Mouse (Mus musculus): ENCODE measurements around the gene Pcdh15. TPM values are rescaled to one million over a fixed set of nuclear protein-coding genes. Genes with fewer than 3 reads are reported as not detected.

The Pcdh15 gene
- polyA plus RNA-seq, 1 experiment from 2014 or later, result 0.70 TPM

DNA sequence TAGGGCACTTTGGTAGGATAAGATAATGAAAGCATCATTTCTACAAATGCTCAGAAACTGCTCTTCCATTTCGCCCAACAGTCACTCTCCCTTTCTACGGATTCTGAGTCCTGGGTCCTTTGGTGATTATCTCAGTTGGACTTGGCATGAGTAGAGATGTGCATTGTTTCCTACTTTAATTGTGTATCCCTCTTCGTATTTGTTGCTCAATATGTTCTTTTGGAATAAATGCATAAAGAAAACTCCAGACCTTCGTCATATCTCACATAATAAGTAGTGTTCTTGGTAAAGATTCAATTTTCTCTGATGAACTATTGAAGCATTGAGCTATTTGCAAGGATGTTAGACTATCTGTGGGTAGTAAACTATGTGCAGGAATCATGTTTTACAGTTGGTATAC is 854.2 kb downstream of the Pcdh15 start:
- H3K27ac ChIP-seq (replicated peaks in 1 of 2; ENCODE audit: control insufficient read depth in 1 of 2, insufficient read depth in 1 of 2, low read depth in 2 of 2, low read length in 2 of 2), result no peak overlapping the region
- no peaks in the 10 kb centered on the region for H3K9me3 ChIP-seq (ENCODE audit: control insufficient read depth, low read length)
- ATAC-seq (ENCODE audit: insufficient number of reproducible peaks, insufficient read depth, low FRiP score, low read depth), result no peak
- 80% methylated on average over 4 of the region's 4 CpGs for WGBS
- H3K9ac ChIP-seq (ENCODE audit: low read length), result no peak overlapping the region
- no peaks in the 10 kb centered on the region for H3K4me1 ChIP-seq (ENCODE audit: control insufficient read depth in 2 of 2, insufficient read depth in 2 of 2, low read length in 2 of 2)
- H3K4me3 ChIP-seq (ENCODE audit: control insufficient read depth in 1 of 2, insufficient read depth in 1 of 2, low read depth in 1 of 2, low read length in 2 of 2), result no peak overlapping the region
- H3K27me3 ChIP-seq (ENCODE audit: control insufficient read depth, insufficient read depth, low read length), result no peaks in the 10 kb centered on the region
- no peaks in the 10 kb centered on the region for H3K36me3 ChIP-seq (ENCODE audit: control insufficient read depth, insufficient read depth, low read length)
- H3K4me2 ChIP-seq (ENCODE audit: low read length), result no peak overlapping the region

DNA sequence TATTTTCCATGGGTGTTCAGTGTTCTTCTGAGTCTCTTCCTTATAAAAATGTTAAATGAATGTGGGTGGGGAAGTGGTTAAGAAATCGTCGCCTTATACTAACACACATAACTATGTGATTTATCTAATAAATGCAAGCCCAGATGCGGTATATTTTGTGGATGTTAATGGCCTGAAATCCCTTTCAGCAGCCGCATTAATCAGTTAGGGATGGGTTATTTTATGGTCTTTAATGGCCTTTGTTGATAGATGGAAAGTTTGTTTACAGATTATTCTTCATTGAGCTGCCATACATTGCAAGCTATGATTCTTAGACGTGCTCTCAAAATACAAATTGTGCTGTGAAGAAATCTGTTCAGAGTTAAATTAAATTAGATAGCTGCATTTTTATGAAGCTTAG is 884.9 kb downstream of the Pcdh15 start:
- ATAC-seq (ENCODE audit: insufficient number of reproducible peaks, insufficient read depth, low FRiP score, low read depth), result no peak
- Histone ChIP-seq H3K9me3 (ENCODE audit: control insufficient read depth, low read length) (no peaks in the 10 kb centered on the region), H3K4me3 (ENCODE audit: control insufficient read depth in 1 of 2, insufficient read depth in 1 of 2, low read depth in 1 of 2, low read length in 2 of 2) (no peak overlapping the region), H3K36me3 (ENCODE audit: control insufficient read depth, insufficient read depth, low read length) (no peaks in the 10 kb centered on the region), H3K9ac (ENCODE audit: low read length) (no peak overlapping the region), H3K4me1 (ENCODE audit: control insufficient read depth in 2 of 2, insufficient read depth in 2 of 2, low read length in 2 of 2) (no peaks in the 10 kb centered on the region), H3K4me2 (ENCODE audit: low read length) (no peak overlapping the region), H3K27ac (replicated peaks in 1 of 2; ENCODE audit: control insufficient read depth in 1 of 2, insufficient read depth in 1 of 2, low read depth in 2 of 2, low read length in 2 of 2) (no peak overlapping the region), H3K27me3 (ENCODE audit: control insufficient read depth, insufficient read depth, low read length) (no peaks in the 10 kb centered on the region)
- WGBS, result 83% methylated on average over 5 of the region's 5 CpGs

DNA sequence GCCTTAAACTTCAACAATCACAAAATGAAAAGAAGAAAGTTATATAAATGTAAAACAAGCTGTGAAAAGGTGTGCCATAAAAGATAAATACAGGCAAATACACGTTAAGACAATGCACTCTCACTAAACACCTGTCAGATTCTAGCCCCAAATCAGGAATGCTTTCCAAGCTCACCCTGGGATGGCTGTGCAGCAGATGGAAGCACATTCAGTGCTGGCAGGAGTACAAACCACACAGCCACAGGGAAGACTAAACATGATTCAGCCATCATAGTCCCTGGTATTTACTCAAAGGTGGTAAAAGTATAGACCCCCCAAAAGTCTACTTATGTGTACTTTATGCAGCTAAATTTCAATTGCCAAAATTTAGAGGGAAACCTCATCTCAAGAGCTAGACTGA is 909.7 kb downstream of the Pcdh15 start:
- no peak for ATAC-seq (ENCODE audit: insufficient number of reproducible peaks, insufficient read depth, low FRiP score, low read depth)
- H3K4me1 ChIP-seq (ENCODE audit: control insufficient read depth in 2 of 2, insufficient read depth in 2 of 2, low read length in 2 of 2), result no peaks in the 10 kb centered on the region
- no peak overlapping the region for H3K27ac ChIP-seq (replicated peaks in 1 of 2; ENCODE audit: control insufficient read depth in 1 of 2, insufficient read depth in 1 of 2, low read depth in 2 of 2, low read length in 2 of 2)
- WGBS, result 53% methylated on average over 1 of the region's 1 CpGs
- no peak overlapping the region for H3K4me3 ChIP-seq (ENCODE audit: control insufficient read depth in 1 of 2, insufficient read depth in 1 of 2, low read depth in 1 of 2, low read length in 2 of 2)
- H3K4me2 ChIP-seq (ENCODE audit: low read length), result no peak overlapping the region
- no peaks in the 10 kb centered on the region for H3K27me3 ChIP-seq (ENCODE audit: control insufficient read depth, insufficient read depth, low read length)
- H3K36me3 ChIP-seq (ENCODE audit: control insufficient read depth, insufficient read depth, low read length), result no peaks in the 10 kb centered on the region
- no peak overlapping the region for H3K9ac ChIP-seq (ENCODE audit: low read length)
- H3K9me3 ChIP-seq (ENCODE audit: control insufficient read depth, low read length), result no peaks in the 10 kb centered on the region

DNA sequence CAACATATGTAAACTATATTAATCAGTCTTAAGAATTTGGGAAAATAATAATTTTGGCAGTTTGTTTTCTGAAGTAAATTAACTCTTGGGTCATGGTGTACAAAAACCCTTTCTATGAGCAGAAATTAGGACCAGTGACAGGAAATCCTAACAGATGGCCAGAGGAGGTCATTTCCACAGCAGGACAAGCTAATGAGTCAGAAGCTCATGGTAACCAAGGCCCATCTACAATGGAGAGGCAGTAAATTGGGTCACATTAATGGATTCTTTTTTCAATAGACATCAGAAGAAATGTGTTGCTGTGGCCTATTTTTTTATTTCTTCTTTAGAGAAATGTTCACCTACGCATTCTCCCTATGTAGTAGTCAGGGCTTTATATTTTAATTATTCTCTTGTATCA is 923.9 kb downstream of the Pcdh15 start:
- Histone ChIP-seq H3K27me3 (ENCODE audit: control insufficient read depth, insufficient read depth, low read length) (no peaks in the 10 kb centered on the region), H3K27ac (replicated peaks in 1 of 2; ENCODE audit: control insufficient read depth in 1 of 2, insufficient read depth in 1 of 2, low read depth in 2 of 2, low read length in 2 of 2) (no peak overlapping the region), H3K9ac (ENCODE audit: low read length) (no peak overlapping the region), H3K9me3 (ENCODE audit: control insufficient read depth, low read length) (no peaks in the 10 kb centered on the region), H3K4me3 (ENCODE audit: control insufficient read depth in 1 of 2, insufficient read depth in 1 of 2, low read depth in 1 of 2, low read length in 2 of 2) (no peak overlapping the region), H3K4me1 (ENCODE audit: control insufficient read depth in 2 of 2, insufficient read depth in 2 of 2, low read length in 2 of 2) (no peaks in the 10 kb centered on the region), H3K36me3 (ENCODE audit: control insufficient read depth, insufficient read depth, low read length) (no peaks in the 10 kb centered on the region), H3K4me2 (ENCODE audit: low read length) (no peak overlapping the region)
- no peak for ATAC-seq (ENCODE audit: insufficient number of reproducible peaks, insufficient read depth, low FRiP score, low read depth)
- WGBS, result 88% methylated on average over 1 of the region's 1 CpGs

DNA sequence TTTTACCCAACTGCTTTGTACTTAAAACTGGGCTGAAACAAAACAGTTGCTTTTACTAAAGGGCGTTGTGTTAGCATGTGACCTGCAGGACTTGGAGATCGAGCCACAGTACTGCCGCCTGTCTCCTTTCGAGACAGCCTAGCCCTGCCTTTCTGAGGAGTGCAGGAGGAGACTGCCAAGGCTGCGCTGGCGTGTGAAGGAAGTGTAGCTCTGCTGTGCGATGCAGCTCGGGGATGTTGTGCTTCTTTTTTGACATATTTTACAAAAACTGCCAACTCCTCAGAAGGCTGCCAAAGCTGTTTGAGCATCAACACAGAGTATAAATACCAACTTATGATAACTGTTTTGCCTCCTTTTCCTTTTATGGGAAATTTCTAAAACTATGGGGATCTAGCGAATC is 953.9 kb downstream of the Pcdh15 start:
- Histone ChIP-seq H3K9ac (ENCODE audit: low read length) (no peak overlapping the region), H3K27me3 (ENCODE audit: control insufficient read depth, insufficient read depth, low read length) (no peaks in the 10 kb centered on the region), H3K4me1 (ENCODE audit: control insufficient read depth in 2 of 2, insufficient read depth in 2 of 2, low read length in 2 of 2) (no peaks in the 10 kb centered on the region), H3K27ac (replicated peaks in 1 of 2; ENCODE audit: control insufficient read depth in 1 of 2, insufficient read depth in 1 of 2, low read depth in 2 of 2, low read length in 2 of 2) (no peak overlapping the region), H3K4me3 (ENCODE audit: control insufficient read depth in 1 of 2, insufficient read depth in 1 of 2, low read depth in 1 of 2, low read length in 2 of 2) (no peak overlapping the region), H3K4me2 (ENCODE audit: low read length) (no peak overlapping the region), H3K36me3 (ENCODE audit: control insufficient read depth, insufficient read depth, low read length) (no peaks in the 10 kb centered on the region), H3K9me3 (ENCODE audit: control insufficient read depth, low read length) (no peaks in the 10 kb centered on the region)
- ATAC-seq (ENCODE audit: insufficient number of reproducible peaks, insufficient read depth, low FRiP score, low read depth), result no peak
- WGBS, result 61% methylated on average over 9 of the region's 9 CpGs

DNA sequence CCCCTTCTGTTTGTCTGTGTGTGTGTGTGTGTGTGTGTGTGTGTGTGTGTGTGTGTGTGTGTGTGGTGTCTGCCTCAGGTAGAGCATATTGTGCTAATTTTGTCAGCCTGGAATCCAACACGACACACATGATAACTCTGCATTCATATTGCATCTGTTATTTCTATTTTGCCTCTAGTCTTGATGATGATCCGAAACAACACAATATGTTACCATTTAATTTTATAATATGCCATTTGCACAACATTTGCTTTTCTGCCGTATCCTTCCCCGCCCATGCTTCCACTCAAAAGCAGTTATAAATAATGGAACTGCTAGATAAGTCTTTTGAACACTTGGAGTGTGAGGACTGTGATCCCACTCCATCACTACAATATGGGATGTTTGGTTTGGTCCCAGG is 987.5 kb downstream of the Pcdh15 start:
- H3K4me3 ChIP-seq (ENCODE audit: control insufficient read depth in 1 of 2, insufficient read depth in 1 of 2, low read depth in 1 of 2, low read length in 2 of 2), result no peak overlapping the region
- no peak overlapping the region for H3K4me2 ChIP-seq (ENCODE audit: low read length)
- no peaks in the 10 kb centered on the region for H3K4me1 ChIP-seq (ENCODE audit: control insufficient read depth in 2 of 2, insufficient read depth in 2 of 2, low read length in 2 of 2)
- no peaks in the 10 kb centered on the region for H3K9me3 ChIP-seq (ENCODE audit: control insufficient read depth, low read length)
- no peak for ATAC-seq (ENCODE audit: insufficient number of reproducible peaks, insufficient read depth, low FRiP score, low read depth)
- no peak overlapping the region for H3K9ac ChIP-seq (ENCODE audit: low read length)
- no peaks in the 10 kb centered on the region for H3K27me3 ChIP-seq (ENCODE audit: control insufficient read depth, insufficient read depth, low read length)
- no peak overlapping the region for H3K27ac ChIP-seq (replicated peaks in 1 of 2; ENCODE audit: control insufficient read depth in 1 of 2, insufficient read depth in 1 of 2, low read depth in 2 of 2, low read length in 2 of 2)
- H3K36me3 ChIP-seq (ENCODE audit: control insufficient read depth, insufficient read depth, low read length), result no peaks in the 10 kb centered on the region
- 74% methylated on average over 4 of the region's 4 CpGs for WGBS

DNA sequence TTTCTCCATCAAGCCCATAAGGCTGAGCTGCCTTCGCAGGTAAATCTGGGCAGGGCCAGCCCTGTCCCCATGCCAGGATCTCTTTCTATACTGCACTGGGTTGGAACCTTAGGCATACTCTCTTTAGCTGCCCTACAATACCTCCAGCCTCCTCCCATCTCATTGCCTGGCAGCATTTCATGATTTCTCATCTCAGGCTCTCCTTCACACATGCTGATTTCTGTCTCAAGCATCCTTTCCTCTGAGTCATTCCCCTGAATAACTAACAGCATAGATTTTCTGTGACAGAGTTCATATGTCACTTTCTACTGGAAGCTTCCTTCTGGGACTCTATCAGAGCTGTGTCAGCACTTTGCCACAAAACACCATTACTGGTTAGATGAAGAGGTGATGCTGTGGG is 999.2 kb downstream of the Pcdh15 start:
- WGBS, result 96% methylated on average over 1 of the region's 1 CpGs
- ATAC-seq (ENCODE audit: insufficient number of reproducible peaks, insufficient read depth, low FRiP score, low read depth), result no peak

DNA sequence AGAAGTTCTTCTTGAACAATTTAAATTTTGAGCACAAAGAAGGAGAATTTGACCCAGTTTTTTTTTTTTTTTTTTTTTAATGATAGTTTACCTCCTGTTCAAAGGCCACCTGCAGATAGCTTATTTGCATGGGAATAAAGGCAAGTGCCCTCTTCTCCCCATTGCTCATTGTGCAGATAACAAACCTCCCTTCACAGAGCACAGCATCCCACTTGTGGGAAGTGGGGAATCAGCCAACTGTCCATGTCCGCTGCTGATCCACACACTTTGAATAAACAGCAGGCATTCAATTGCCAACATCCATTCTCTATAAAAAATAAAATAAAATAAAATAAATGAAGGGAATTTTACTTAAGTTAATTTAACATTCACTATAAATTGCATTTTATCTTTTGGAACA is 1015.0 kb downstream of the Pcdh15 start:
- no peak overlapping the region for H3K4me3 ChIP-seq (ENCODE audit: control insufficient read depth in 1 of 2, insufficient read depth in 1 of 2, low read depth in 1 of 2, low read length in 2 of 2)
- no peaks in the 10 kb centered on the region for H3K4me1 ChIP-seq (ENCODE audit: control insufficient read depth in 2 of 2, insufficient read depth in 2 of 2, low read length in 2 of 2)
- H3K9ac ChIP-seq (ENCODE audit: low read length), result no peak overlapping the region
- no peak overlapping the region for H3K27ac ChIP-seq (replicated peaks in 1 of 2; ENCODE audit: control insufficient read depth in 1 of 2, insufficient read depth in 1 of 2, low read depth in 2 of 2, low read length in 2 of 2)
- no peaks in the 10 kb centered on the region for H3K27me3 ChIP-seq (ENCODE audit: control insufficient read depth, insufficient read depth, low read length)
- no peaks in the 10 kb centered on the region for H3K36me3 ChIP-seq (ENCODE audit: control insufficient read depth, insufficient read depth, low read length)
- no peak for ATAC-seq (ENCODE audit: insufficient number of reproducible peaks, insufficient read depth, low FRiP score, low read depth)
- H3K9me3 ChIP-seq (ENCODE audit: control insufficient read depth, low read length), result no peaks in the 10 kb centered on the region
- 79% methylated on average over 1 of the region's 1 CpGs for WGBS
- H3K4me2 ChIP-seq (ENCODE audit: low read length), result no peak overlapping the region

More for the DNA sequence above, 999.2 kb downstream of the Pcdh15 start:
- Histone ChIP-seq H3K4me1 (ENCODE audit: control insufficient read depth in 2 of 2, insufficient read depth in 2 of 2, low read length in 2 of 2) (no peaks in the 10 kb centered on the region), H3K9ac (ENCODE audit: low read length) (no peak overlapping the region), H3K9me3 (ENCODE audit: control insufficient read depth, low read length) (no peaks in the 10 kb centered on the region), H3K27ac (replicated peaks in 1 of 2; ENCODE audit: control insufficient read depth in 1 of 2, insufficient read depth in 1 of 2, low read depth in 2 of 2, low read length in 2 of 2) (no peak overlapping the region), H3K4me3 (ENCODE audit: control insufficient read depth in 1 of 2, insufficient read depth in 1 of 2, low read depth in 1 of 2, low read length in 2 of 2) (no peak overlapping the region), H3K27me3 (ENCODE audit: control insufficient read depth, insufficient read depth, low read length) (no peaks in the 10 kb centered on the region), H3K36me3 (ENCODE audit: control insufficient read depth, insufficient read depth, low read length) (no peaks in the 10 kb centered on the region), H3K4me2 (ENCODE audit: low read length) (no peak overlapping the region)
